Mouse (Mus musculus) hindlimb bud, embryonic 11.5 days (tissue): ENCODE measurements around the gene Itgae.
A peak's percentile ranks its signal among the peaks of the same experiment; 100 is the strongest.
"Not testable (repeated sequence)": the region's sequence is repeated elsewhere in the genome, so short reads cannot be mapped to it uniquely, and the experiment has no call there.

ENCODE experiments used
- DNase-seq: peaks from one replicate; pipeline ENCODE4 v3.0.0-alpha.2; 2012; ENCODE audit warnings: low read depth, low spot score; ENCODE audit errors: extremely low spot score

The Itgae gene

DNA sequence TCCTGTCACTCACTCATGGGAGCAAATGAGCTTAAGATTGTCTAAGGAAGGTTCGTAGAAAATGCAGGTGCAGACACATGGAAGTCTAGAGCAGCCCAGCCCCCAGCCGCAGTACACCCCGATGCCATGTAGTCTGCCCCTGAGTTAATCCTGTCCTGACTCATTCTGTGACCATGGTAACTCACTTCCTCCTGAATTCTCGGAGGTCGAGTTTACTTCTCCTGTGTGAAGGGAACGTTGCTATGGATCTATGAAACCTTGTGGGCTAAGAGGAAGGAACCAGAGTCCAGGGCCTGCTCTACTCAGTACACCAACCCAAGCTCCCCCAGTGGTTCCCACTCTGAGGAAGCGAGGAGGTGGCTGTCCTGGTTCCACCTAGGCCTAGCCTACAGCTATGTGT, 2.5 kb downstream of the Itgae start:
- no peak for DNase-seq

DNA sequence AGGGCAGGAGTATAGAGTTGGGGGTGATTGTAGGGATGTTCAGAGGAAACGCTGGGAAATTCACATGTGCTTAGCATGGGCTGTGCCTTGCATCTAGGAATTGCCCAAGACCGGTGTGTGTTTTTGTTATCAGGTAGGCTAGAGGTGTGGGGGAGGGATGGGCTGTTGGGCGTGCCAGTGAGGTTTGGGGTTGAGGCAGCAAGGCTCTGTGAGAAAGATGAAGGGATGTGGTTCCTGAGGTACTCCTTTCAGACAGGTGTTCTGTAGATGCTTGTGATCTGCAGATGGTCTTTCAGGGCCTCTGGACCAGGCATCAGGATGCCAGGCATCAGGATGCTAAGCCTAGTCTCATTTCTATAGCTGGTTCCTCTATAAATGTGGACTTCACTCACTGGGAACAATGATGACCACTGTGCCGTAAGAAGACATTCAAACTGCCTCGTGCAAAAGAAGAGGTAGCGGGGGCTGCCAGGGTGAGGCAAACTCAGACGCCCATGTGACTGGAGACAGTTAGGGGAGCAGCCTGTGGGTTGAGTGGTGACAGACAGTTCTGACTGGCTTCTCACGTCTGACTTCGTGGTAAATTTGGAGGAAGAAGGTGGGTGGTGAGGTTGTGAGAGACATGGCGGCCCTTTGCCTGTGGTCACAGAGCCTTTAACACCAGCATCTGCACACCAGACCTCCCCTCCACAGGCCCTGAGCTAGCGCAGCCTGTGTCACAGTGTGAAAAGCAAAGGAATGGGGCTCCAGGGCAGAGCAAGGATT, 4.0 kb downstream of the Itgae start:
- DNase-seq = no peak

GRCm38 (mm10) chr11:73098860-73099259, 8.5 kb downstream of the Itgae start:
- DNase-seq = no peak

DNA sequence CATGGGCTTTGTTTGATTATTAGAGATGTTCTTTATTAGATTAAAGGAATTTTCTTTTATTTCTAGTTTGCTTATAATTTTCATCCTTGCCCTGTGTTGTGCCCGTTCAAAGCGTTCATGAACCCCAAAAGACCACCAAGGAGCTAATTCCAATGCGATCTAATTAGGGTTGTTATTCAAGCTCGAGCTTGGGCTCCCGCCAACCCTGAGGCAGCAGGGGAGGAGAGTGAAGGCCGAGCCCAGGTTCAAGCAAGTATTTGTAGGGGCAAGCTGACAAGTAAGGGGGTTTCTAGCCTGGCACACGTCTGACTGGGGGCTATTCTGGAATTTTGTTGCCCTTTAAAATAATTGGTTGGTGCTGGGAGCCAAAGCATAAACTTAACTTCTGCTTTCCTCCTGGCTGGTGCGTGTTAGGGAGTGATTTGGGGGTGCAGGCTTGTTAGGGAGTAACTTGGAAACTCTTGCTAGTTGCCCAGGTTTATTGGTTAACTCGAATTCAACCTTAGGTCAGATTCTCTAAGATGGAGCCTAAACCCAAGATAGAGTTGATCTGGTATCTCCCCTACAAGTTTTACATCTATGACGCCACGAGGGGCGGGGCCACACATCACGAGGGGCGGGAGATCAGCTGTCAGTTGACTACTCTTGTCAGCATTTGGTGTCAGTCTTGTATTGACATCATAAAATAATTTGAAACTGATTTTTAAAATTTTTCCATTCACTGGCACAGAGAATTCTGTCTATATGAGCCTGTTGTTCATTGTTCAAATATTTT, 9.8 kb downstream of the Itgae start:
- DNase-seq = no peak

DNA sequence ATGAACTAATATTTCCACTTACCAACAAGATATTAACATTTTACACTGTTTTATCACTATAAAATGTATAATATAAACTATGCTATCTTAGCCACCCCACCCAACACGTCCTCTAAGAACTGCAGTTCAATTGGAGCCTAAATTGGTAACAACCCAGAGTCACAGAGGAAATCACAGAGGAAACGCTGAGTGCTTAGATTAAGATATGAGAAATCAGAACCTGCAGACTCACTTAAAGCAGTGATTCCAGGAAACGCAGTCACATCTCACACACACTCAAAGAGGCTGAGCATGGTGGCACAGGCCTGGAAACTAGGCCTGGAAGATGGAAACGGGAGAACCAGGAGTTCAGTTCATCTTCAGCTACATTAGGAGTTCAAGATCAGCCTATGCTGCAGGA, 10.9 kb downstream of the Itgae start:
- no peak for DNase-seq

GRCm38 (mm10) chr11:73105246-73105645, 14.9 kb downstream of the Itgae start:
- DNase-seq = no peak

GRCm38 (mm10) chr11:73107358-73107757, 17.0 kb downstream of the Itgae start:
- not testable (repeated sequence) for DNase-seq

DNA sequence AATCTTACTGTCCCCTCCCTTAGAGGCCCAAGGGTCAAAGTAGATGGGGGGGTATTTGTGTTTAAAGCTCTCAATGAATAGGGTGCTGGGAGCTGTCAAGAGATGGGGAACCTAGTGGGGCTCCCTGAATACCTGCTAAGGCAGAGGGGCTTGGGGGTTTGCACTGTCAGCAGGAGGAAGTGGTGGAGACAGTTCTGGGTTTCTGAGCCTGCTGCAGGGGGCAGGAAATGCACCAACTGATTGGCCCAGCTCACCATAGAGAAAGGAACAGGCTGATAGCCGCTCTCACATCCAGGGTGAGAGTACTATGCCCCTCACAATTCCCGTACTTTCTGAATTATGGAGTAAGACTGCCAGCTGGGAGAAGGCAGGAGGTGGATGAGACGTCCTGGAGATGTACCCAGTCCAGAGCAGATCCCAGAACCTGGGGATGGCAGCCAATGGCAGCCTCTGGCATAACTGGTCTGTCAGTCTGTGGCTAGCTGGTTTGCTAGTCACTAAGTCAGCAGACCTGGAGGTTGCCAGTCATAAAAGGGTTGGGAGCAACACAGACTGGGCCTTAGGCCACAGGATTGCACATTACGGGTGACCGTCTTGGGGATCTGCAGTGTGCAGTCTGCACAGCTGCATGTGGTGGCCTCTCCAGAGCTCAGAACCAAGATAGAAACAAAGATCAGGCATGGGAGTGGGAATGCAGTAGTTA, 18.0 kb downstream of the Itgae start:
- no peak for DNase-seq

GRCm38 (mm10) chr11:73108898-73109625, 18.7 kb downstream of the Itgae start:
- no peak for DNase-seq

GRCm38 (mm10) chr11:73109941-73110340, 19.6 kb downstream of the Itgae start:
- DNase-seq = no peak

DNA sequence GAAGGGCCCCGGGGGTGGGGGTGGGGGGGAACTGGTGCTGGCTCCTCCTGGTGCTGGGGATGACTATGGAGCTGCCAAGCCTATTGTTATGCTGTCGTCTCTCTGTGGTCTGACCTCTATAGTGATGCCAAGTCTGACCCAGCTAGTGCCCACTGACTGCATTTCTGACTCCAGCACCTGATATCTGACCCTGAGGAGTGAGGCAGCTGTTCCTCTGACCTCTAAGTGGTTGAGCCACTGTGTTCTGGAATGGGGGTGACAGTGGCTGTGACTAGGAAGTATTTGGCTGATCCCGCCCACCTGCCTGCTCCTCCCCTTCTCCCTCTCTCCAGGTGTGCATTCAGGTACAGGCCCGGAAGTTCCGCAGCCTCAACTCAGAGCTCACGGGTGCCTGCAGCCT, 21.0 kb downstream of the Itgae start:
- no peak for DNase-seq

DNA sequence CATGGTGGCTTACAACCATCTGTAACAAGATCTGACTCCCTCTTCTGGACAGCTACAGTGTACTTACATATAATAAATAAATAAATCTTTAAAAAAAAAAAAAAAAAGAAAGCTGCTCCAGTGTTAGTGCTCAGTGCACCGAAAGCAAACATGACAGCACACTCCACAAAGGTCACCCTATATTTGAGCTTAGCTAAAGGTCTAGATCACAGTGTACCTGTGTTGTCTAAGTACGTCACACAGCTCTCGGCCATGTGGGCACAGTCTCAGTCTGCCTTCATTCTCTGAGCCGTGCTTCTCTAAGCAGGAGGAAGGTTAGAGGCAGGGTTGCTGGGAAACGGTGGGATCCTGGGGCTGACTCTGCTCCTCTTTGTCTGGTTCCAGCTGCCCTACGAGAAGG, 36.1 kb downstream of the Itgae start:
- DNase-seq = no peak

DNA sequence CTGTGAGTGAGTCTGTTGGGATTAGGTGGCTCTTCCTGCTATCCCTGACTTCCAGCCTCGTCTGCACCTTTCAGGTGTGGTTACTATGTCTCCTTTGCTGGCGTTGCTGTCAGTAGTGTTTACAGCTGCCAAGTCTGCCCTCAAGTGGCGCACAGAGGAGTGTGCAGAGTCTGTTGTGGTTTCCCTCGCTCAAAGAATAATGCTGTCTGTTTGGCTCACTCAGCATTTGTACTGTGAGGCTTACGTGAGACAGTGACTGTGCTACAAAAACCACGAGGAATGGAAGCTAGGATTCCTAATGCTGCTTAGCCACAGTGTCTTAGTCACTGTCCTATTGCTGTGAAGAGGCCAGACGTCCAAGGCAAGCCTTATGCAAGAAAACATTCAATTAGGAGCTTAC, 40.6 kb downstream of the Itgae start:
- DNase-seq = no peak

GRCm38 (mm10) chr11:73132999-73133398, 42.6 kb downstream of the Itgae start:
- DNase-seq = no peak

DNA sequence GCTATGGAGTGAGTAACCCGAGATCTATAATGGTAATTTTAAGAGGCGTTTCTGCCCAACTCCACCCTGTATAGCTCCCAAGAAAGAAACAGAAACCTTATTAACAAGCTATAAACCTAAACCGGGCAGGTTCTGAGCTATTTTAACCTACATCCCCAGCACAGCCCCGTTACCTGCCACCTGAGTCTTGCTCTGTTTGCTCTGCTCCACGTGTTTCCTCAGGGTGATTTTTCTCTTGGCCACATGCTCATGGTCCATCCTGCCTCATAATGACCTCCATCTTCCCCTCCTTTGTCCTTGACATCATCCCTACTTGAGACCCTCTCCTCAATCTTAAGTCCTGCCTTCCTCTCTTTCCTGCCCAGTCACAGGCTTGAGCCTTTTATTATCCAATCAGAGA, 43.8 kb downstream of the Itgae start:
- DNase-seq = no peak

DNA sequence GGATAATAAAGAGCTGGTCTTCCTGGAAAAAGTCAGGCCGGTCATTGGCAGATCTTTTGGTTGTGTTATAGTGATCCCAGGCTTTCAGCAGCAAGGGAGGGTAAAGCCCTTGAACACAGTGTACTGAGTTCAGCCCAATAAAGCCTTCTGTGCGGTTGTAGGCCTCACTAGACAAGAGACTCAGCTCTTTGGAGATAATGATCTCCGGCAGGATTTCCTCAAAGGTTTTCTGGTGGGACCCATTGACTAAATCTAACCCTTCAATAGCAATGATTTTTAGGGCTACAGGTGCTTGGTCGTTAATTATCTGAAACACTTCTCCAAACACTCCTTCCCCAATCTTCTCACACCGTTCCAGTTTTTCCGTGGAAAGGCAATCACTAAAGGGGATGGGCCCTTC, 46.2 kb downstream of the Itgae start:
- DNase-seq = no peak

- no peak for DNase-seq
These were observed 46.7 kb downstream of the Itgae start for GRCm38 (mm10) chr11:73137116-73137515.

- DNase-seq = peak; percentile 72
These were observed 47.5 kb downstream of the Itgae start, which contains the start of gene Haspin for GRCm38 (mm10) chr11:73137591-73138501. Gene Haspin, minus strand, starts transcription at chr11:73138294.

- DNase-seq = no peak
These were observed 53.9 kb downstream of the Itgae start for GRCm38 (mm10) chr11:73144261-73144681.
